Mouse (Mus musculus) 416B (cell line): ENCODE results near the gene Snx30.
A peak's percentile ranks its signal among the peaks of the same experiment; 100 is the strongest.

Experiments
- DNase-seq: peaks from one replicate; pipeline ENCODE4 v3.0.0; 2011; ENCODE audit warnings: low read depth

Snx30 gene

GRCm38 (mm10) chr4:59824860-59825259, 19.2 kb downstream of the Snx30 start:
- DNase-seq: no peak

- DNase-seq: peak; percentile 77
Observed at GRCm38 (mm10) chr4:59825634-59826033, 20.0 kb downstream of the Snx30 start.

- no peak for DNase-seq
Observed at GRCm38 (mm10) chr4:59826381-59826780, 20.7 kb downstream of the Snx30 start.

- DNase-seq: no peak
Observed at GRCm38 (mm10) chr4:59829072-59829471, 23.4 kb downstream of the Snx30 start.

- no peak for DNase-seq
Observed at GRCm38 (mm10) chr4:59831038-59831437, 25.4 kb downstream of the Snx30 start.

- DNase-seq: no peak
Observed at GRCm38 (mm10) chr4:59832810-59833209, 27.2 kb downstream of the Snx30 start.

- peak; percentile 81 for DNase-seq
Observed at GRCm38 (mm10) chr4:59837659-59838058, 32.0 kb downstream of the Snx30 start.

- peak; percentile 98 for DNase-seq
Observed at GRCm38 (mm10) chr4:59844460-59845244, 39.0 kb downstream of the Snx30 start.

- DNase-seq: no peak
Observed at GRCm38 (mm10) chr4:59845245-59845637, 39.6 kb downstream of the Snx30 start.

GRCm38 (mm10) chr4:59847447-59847846, 41.8 kb downstream of the Snx30 start:
- no peak for DNase-seq

- DNase-seq: peak; percentile 81
Observed at GRCm38 (mm10) chr4:59850181-59850580, 44.5 kb downstream of the Snx30 start.

- no peak for DNase-seq
Observed at GRCm38 (mm10) chr4:59850886-59851623, 45.4 kb downstream of the Snx30 start.

- DNase-seq: no peak
Observed at GRCm38 (mm10) chr4:59853155-59853554, 47.5 kb downstream of the Snx30 start.

- no peak for DNase-seq
Observed at GRCm38 (mm10) chr4:59859693-59860425, 54.2 kb downstream of the Snx30 start.

GRCm38 (mm10) chr4:59860431-59860830, 54.8 kb downstream of the Snx30 start:
- DNase-seq: no peak

GRCm38 (mm10) chr4:59861871-59862270, 56.2 kb downstream of the Snx30 start:
- no peak for DNase-seq

- no peak for DNase-seq
Observed at GRCm38 (mm10) chr4:59862335-59862734, 56.7 kb downstream of the Snx30 start.

GRCm38 (mm10) chr4:59863869-59864268, 58.2 kb downstream of the Snx30 start:
- DNase-seq: peak; percentile 83

- DNase-seq: no peak
Observed at GRCm38 (mm10) chr4:59868086-59868485, 62.4 kb downstream of the Snx30 start.

- peak; percentile 86 for DNase-seq
Observed at GRCm38 (mm10) chr4:59869488-59870057, 63.9 kb downstream of the Snx30 start.

GRCm38 (mm10) chr4:59870433-59870832, 64.8 kb downstream of the Snx30 start:
- no peak for DNase-seq

GRCm38 (mm10) chr4:59870859-59871591, 65.4 kb downstream of the Snx30 start:
- DNase-seq: peak; percentile 89
